Mouse (Mus musculus) bone marrow, adult 2 months (tissue): ENCODE measurements around the gene Slc27a5.

Source experiments
- CTCF ChIP-seq: fragments of 200-500 bp; IDR thresholded peaks from 2 replicates; pipeline ENCODE4 v1.5.1; 2011; ENCODE audit warnings: low read length, control low read depth; ENCODE audit not compliant: control insufficient read depth, insufficient read depth
- POLR2A ChIP-seq: fragments of 200-500 bp; IDR thresholded peaks from 2 replicates; pipeline ENCODE4 v1.6.1; 2011; ENCODE audit warnings: low read depth, mild to moderate bottlenecking, control low read depth, low read length, borderline replicate concordance; ENCODE audit not compliant: control insufficient read depth

GRCm38 (mm10) chr7:13041256-13041655 is 43.3 kb upstream of the Slc27a5 start:
- TF ChIP-seq POLR2A (no peak), CTCF (no peak)
